Mouse (Mus musculus): ENCODE results near the gene Rnh1. TPM values are rescaled to one million over a fixed set of nuclear protein-coding genes. Genes with fewer than 3 reads are reported as not detected.

Rnh1 gene
- polyA plus RNA-seq, 1 experiment from 2014 or later, result 56.1 TPM

- Histone ChIP-seq H3K4me2 (replicated peaks) (peak overlapping the region; percentile 83), H3K4me3 (replicated peaks; ENCODE audit: low read length) (0 out of 2 replicates have a peak overlapping the region, but pooled peaks have one; percentile 62)
These were observed 44.2 kb upstream of the Rnh1 start for GRCm38 (mm10) chr7:141216894-141217293.

DNA sequence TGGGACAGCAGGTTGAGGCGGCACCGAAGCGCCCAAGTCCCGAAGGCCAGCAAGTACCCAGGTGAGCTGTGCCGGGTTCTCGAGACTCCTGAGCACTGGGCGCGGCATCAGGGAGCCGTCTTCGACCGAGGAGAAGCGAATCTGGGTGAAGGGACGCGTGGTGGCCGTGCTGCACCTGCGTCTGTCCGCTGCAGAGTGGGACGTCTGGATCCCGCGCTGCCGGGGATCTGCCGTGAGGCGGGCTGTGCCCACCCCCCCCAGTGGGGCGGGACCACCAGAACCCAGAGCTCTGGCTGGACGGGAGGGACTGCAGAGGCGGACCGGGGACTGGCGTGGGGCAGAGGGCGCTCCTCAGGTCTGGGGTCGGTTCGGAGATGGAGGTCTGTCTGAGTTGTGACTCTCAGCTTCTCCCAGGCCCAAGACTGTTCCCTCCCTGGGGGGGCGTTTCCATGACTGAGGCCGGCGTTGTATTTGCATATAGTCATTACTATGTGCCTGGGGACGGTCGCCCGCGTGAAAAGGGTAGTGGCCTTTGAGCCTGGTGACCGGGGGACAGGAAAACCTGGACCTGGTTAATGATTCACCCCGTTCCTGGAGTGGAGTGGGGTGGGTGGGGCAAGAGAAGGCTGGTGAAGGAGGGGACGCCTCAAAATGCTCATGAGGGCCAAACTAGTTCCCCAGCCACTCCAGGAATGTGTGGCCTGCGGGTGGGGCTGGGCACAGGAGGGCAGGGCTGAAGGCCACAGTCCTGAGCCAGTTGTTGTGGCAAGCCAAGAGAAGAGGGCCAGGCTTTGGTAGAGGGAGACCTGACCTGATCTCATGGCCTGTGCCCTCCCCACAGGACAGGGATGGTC, 43.5 kb upstream of the Rnh1 start:
- DNase-seq (ENCODE audit: low spot score), result no peak
- H3K4me2 ChIP-seq (replicated peaks), result peak overlapping the region; percentile 83
- 1% methylated on average over 41 of the region's 42 CpGs for WGBS

More at GRCm38 (mm10) chr7:141216894-141217293, 44.2 kb upstream of the Rnh1 start:
- no peaks in the 10 kb centered on the region for H3K9me3 ChIP-seq (ENCODE audit: control insufficient read depth, low read length)
- H3K9ac ChIP-seq, result no peak overlapping the region
- no peaks in the 10 kb centered on the region; the same call in 1 of the 2 replicates for H3K36me3 ChIP-seq (replicated peaks; ENCODE audit: control insufficient read depth, insufficient read depth)
- no peak for DNase-seq (ENCODE audit: low spot score)
- 89% methylated on average over 11 of the region's 11 CpGs for WGBS
- H3K27ac ChIP-seq, result no peak overlapping the region
- peaks cover 22% of the 10 kb centered on the region for H3K4me1 ChIP-seq (replicated peaks; ENCODE audit: control insufficient read depth, insufficient read depth, low read length)
- ATAC-seq (ENCODE audit: low FRiP score), result no peak
- H3K27me3 ChIP-seq (ENCODE audit: control insufficient read depth, insufficient read depth, low read length), result no peaks in the 10 kb centered on the region

DNA sequence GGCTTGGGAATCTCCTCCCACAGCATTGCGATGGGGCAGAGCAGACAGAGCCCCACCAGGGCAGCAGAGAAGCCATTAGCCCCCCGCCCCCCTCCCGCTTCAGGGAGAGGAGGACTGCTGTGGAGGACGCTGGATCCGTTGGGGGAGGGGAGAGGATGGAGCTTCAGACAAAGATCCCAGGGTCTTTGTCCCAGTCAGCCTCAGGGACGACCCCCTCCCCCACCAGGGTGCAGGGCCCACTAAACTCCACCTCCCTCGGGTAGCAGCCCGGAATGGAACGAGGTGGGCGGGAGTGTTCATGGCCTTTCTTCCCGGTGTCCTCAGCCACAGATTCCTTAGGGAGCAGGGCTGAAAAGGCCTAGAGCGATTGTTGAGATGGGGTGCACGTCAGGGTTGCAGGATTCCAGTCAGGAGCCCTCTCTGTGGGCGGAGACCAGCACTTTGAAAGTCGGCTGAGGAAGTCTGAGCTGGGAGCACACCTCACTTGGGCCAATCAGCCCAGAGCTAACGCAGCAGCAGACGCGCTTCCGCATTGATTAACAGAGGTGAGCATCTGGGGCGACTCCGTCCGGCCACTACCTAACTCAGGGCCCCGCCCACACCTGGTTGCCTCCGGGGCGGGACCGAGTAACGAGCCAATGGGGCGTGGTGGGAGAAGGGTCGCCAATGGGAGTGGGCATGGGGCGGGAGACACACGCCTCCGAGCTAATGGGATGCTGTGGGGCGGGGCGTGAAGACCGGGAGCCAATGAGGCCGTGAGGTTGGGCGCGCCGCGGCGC, 42.6 kb upstream of the Rnh1 start, which contains the start of gene Rassf7:
Gene Rassf7, plus strand, starts transcription at position 760 of the 779 bp plus-strand sequence.
- Histone ChIP-seq H3K4me1 (replicated peaks; ENCODE audit: control insufficient read depth, insufficient read depth, low read length) (peaks cover 14% of the 10 kb centered on the region), H3K27me3 (ENCODE audit: control insufficient read depth, insufficient read depth, low read length) (no peaks in the 10 kb centered on the region), H3K4me2 (replicated peaks) (peak within 1 kb of the TSS; percentile 83), H3K9me3 (ENCODE audit: control insufficient read depth, low read length) (no peaks in the 10 kb centered on the region), H3K36me3 (replicated peaks; ENCODE audit: control insufficient read depth, insufficient read depth) (no peaks in the 10 kb centered on the region; the same call in 1 of the 2 replicates), H3K27ac (peak within 1 kb of the TSS; percentile 76), H3K4me3 (replicated peaks; ENCODE audit: low read length) (peak within 1 kb of the TSS; percentile 62), H3K9ac (peak within 1 kb of the TSS; percentile 66)
- ATAC-seq (ENCODE audit: low FRiP score) (peak; percentile 96), DNase-seq (ENCODE audit: low spot score) (peak; percentile 86)
- under 1% methylated on average over 41 of the region's 41 CpGs for WGBS

More for the DNA sequence above, 43.5 kb upstream of the Rnh1 start:
- peak overlapping the region; percentile 49; the same call in 1 of the 2 replicates for H3K27ac ChIP-seq
- H3K9me3 ChIP-seq (ENCODE audit: control insufficient read depth, low read length), result no peaks in the 10 kb centered on the region
- peak overlapping the region; percentile 62 for H3K4me3 ChIP-seq (replicated peaks; ENCODE audit: low read length)
- no peaks in the 10 kb centered on the region; the same call in 1 of the 2 replicates for H3K36me3 ChIP-seq (replicated peaks; ENCODE audit: control insufficient read depth, insufficient read depth)
- H3K27me3 ChIP-seq (ENCODE audit: control insufficient read depth, insufficient read depth, low read length), result no peaks in the 10 kb centered on the region
- ATAC-seq (ENCODE audit: low FRiP score), result peak; percentile 68
- peaks cover 17% of the 10 kb centered on the region for H3K4me1 ChIP-seq (replicated peaks; ENCODE audit: control insufficient read depth, insufficient read depth, low read length)
- H3K9ac ChIP-seq, result peak overlapping the region; percentile 66

DNA sequence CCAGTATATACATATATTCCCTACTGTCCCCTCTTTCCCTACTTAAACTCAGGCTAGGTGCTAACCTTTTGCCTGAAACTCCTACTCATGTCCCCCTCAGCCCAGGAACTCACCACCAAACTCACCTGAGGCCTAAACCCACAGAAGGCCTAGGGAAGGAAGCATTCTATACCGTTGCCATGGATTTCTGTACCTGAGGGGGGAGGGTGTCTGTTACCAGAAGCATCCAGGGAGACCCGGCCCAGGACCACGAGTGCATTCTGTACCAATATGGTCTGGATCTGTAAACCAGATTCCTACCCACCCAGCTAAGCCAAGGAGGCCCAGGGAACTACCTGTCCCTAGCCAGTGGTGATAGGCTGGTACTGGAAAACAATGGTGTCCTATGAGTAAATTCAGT, 41.7 kb upstream of the Rnh1 start:
- no peaks in the 10 kb centered on the region for H3K9me3 ChIP-seq (ENCODE audit: control insufficient read depth, low read length)
- no peaks in the 10 kb centered on the region; the same call in 1 of the 2 replicates for H3K36me3 ChIP-seq (replicated peaks; ENCODE audit: control insufficient read depth, insufficient read depth)
- H3K4me2 ChIP-seq (replicated peaks), result no peak overlapping the region; the same call in 1 of the 2 replicates
- no peak for DNase-seq (ENCODE audit: low spot score)
- no peak overlapping the region for H3K4me3 ChIP-seq (replicated peaks; ENCODE audit: low read length)
- H3K27ac ChIP-seq, result no peak overlapping the region
- no peak for ATAC-seq (ENCODE audit: low FRiP score)
- H3K9ac ChIP-seq, result no peak overlapping the region; the same call in 1 of the 2 replicates
- WGBS, result 90% methylated on average over 3 of the region's 3 CpGs
- no peaks in the 10 kb centered on the region for H3K27me3 ChIP-seq (ENCODE audit: control insufficient read depth, insufficient read depth, low read length)
- peaks cover 14% of the 10 kb centered on the region for H3K4me1 ChIP-seq (replicated peaks; ENCODE audit: control insufficient read depth, insufficient read depth, low read length)

- Histone ChIP-seq H3K36me3 (replicated peaks; ENCODE audit: control insufficient read depth, insufficient read depth) (no peaks in the 10 kb centered on the region; the same call in 1 of the 2 replicates), H3K27ac (peak within 1 kb of the TSS; percentile 76), H3K4me2 (replicated peaks) (peak within 1 kb of the TSS; percentile 83), H3K4me3 (replicated peaks; ENCODE audit: low read length) (peak within 1 kb of the TSS; percentile 62), H3K9ac (peak within 1 kb of the TSS; percentile 50), H3K27me3 (ENCODE audit: control insufficient read depth, insufficient read depth, low read length) (no peaks in the 10 kb centered on the region), H3K4me1 (replicated peaks; ENCODE audit: control insufficient read depth, insufficient read depth, low read length) (peaks cover 14% of the 10 kb centered on the region), H3K9me3 (ENCODE audit: control insufficient read depth, low read length) (no peaks in the 10 kb centered on the region)
- WGBS, result 92% methylated on average over 11 of the region's 11 CpGs
- no peak for ATAC-seq (ENCODE audit: low FRiP score)
- no peak for DNase-seq (ENCODE audit: low spot score)
These were observed 41.1 kb upstream of the Rnh1 start, which contains the start of gene Lmntd2 for GRCm38 (mm10) chr7:141213605-141214235. Gene Lmntd2 (minus strand): TSS chr7:141214080.

DNA sequence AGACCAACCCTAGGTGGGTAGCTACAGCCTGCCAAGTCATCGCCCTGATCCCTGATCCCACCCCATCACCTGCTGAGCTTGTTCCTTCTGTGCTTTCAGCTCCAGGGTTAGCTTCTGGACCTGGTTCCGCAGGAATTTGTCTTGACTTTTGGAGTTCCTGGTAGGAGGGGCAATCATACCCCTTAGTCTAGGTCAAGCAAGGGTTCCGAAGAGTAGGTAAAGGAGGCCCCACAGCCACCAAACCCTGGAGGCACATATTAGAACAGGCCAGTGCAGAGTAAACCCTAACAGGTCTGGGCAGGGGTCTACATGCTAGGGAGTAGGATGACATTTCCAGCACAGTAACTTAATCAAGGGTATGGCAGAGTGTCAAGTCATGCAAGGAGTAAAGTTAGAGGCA, 40.5 kb upstream of the Rnh1 start:
- H3K9me3 ChIP-seq (ENCODE audit: control insufficient read depth, low read length), result no peaks in the 10 kb centered on the region
- ATAC-seq (ENCODE audit: low FRiP score), result no peak
- no peak overlapping the region for H3K9ac ChIP-seq
- H3K4me1 ChIP-seq (replicated peaks; ENCODE audit: control insufficient read depth, insufficient read depth, low read length), result peaks cover 14% of the 10 kb centered on the region
- H3K27ac ChIP-seq, result no peak overlapping the region
- H3K36me3 ChIP-seq (replicated peaks; ENCODE audit: control insufficient read depth, insufficient read depth), result no peaks in the 10 kb centered on the region; the same call in 1 of the 2 replicates
- no peak overlapping the region for H3K4me3 ChIP-seq (replicated peaks; ENCODE audit: low read length)
- no peaks in the 10 kb centered on the region for H3K27me3 ChIP-seq (ENCODE audit: control insufficient read depth, insufficient read depth, low read length)
- 84% methylated on average over 3 of the region's 3 CpGs for WGBS
- no peak for DNase-seq (ENCODE audit: low spot score)
- no peak overlapping the region for H3K4me2 ChIP-seq (replicated peaks)

DNA sequence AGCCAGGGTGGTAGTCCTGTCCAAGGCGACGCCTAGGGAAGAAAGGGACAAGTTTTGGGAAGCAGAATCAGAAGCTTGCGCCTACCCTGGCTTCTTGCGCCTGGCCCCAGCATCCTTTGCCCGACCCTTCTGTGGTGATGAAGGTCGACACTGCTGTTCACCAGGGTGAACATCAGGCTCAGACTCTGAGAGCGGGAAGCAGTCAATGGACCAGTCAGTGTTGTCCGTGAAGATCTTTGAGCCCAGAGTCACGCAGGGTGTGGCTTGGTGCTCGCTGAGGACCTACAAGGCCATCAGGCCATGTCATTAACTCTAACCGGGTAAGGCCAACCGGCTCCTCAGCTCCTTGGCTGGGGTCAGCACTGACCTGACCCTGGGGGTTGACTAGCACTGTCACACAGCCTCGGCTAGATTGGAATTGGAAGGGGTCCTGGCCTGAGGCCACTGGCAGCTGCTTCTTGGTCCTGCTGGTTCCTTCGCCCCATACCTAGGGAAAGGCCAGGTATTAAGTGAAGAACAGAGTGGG, 38.0 kb upstream of the Rnh1 start:
- no peak for ATAC-seq (ENCODE audit: low FRiP score)
- no peak overlapping the region for H3K9ac ChIP-seq

DNA sequence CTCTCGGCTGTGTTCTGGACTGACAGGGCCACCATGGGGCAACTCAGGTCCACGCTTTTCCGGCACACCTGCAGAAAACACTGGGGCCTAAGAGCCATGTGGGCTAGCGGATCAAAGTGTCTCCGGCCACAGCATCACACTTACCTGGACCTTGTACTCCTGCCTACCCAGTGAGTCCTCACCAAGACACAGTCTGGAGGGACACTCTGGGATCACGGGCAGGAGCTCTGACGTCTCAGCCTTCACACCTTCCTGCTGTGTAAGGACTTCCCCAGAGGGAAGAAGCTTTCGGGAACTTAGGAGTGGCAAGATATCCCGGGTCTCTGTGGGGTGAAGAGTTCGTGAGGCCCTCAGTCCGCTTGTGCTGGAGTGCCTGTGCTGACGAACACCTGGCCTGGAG, 37.5 kb upstream of the Rnh1 start:
- Histone ChIP-seq H3K4me2 (replicated peaks) (no peak overlapping the region), H3K27ac (no peak overlapping the region), H3K4me1 (replicated peaks; ENCODE audit: control insufficient read depth, insufficient read depth, low read length) (peaks cover 4% of the 10 kb centered on the region; the same call in 1 of the 2 replicates), H3K9me3 (ENCODE audit: control insufficient read depth, low read length) (no peaks in the 10 kb centered on the region), H3K9ac (no peak overlapping the region), H3K36me3 (replicated peaks; ENCODE audit: control insufficient read depth, insufficient read depth) (no peaks in the 10 kb centered on the region), H3K4me3 (replicated peaks; ENCODE audit: low read length) (no peak overlapping the region), H3K27me3 (ENCODE audit: control insufficient read depth, insufficient read depth, low read length) (no peaks in the 10 kb centered on the region)
- 88% methylated on average over 12 of the region's 12 CpGs for WGBS
- ATAC-seq (ENCODE audit: low FRiP score), result no peak
- DNase-seq (ENCODE audit: low spot score), result no peak

More for the DNA sequence above, 38.0 kb upstream of the Rnh1 start:
- H3K9me3 ChIP-seq (ENCODE audit: control insufficient read depth, low read length), result no peaks in the 10 kb centered on the region
- DNase-seq (ENCODE audit: low spot score), result no peak
- H3K36me3 ChIP-seq (replicated peaks; ENCODE audit: control insufficient read depth, insufficient read depth), result no peaks in the 10 kb centered on the region
- H3K4me3 ChIP-seq (replicated peaks; ENCODE audit: low read length), result no peak overlapping the region
- 91% methylated on average over 14 of the region's 14 CpGs for WGBS
- H3K4me2 ChIP-seq (replicated peaks), result no peak overlapping the region
- H3K27me3 ChIP-seq (ENCODE audit: control insufficient read depth, insufficient read depth, low read length), result no peaks in the 10 kb centered on the region
- H3K27ac ChIP-seq, result no peak overlapping the region
- peaks cover 5% of the 10 kb centered on the region; the same call in 1 of the 2 replicates for H3K4me1 ChIP-seq (replicated peaks; ENCODE audit: control insufficient read depth, insufficient read depth, low read length)

Measured in hindbrain, embryonic 14.5 days (tissue).